In the genomic region with DNA sequence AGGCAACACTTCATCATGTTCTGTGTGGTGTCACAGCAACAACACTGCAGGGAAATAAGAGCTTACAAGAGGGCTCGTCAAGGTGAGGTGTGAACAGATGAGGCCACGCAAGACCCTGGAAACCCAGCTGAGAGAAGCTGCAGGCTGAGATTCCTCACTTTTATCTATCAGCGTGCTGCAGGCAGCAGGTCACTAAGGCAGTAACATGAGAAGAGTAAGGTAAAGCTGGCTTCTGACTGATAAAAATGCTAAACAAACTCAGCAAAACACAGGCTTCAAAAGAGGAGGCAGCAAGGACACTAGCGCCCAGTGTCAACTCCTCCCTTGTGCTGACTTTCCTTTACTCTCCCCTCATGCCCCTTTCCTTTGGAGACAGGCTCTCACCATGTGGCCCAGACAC, we compare ENCODE assay signal across 26 mouse cellular contexts. TPM values are rescaled to one million over a fixed set of nuclear protein-coding genes. Genes with fewer than 3 reads are reported as not detected.
A peak's percentile ranks its signal among the peaks of the same experiment; 100 is the strongest.
DNase-seq lines count a peak whose midpoint lies in the region; ATAC-seq and TF ChIP-seq lines count a peak whose summit lies in the region.
"Had no signal": no experiment of that assay in that cellular context is flagged by ENCODE, and none has a peak within 500 bp of the region (broad histone marks: within the 10 kb centered on the region; RNA-seq: fewer than 3 reads in every experiment).

No protein-coding gene starts in this region.

- 24% methylated on average over 4 of the region's 4 CpGs for WGBS in heart, embryonic 12.5 days
- WGBS in liver, embryonic 16.5 days (ENCODE audit: insufficient replicate concordance) = 23% methylated on average over 4 of the region's 4 CpGs
- WGBS in forebrain, embryonic 11.5 days = 78% methylated on average over 4 of the region's 4 CpGs

- H3K27ac ChIP-seq in heart, embryonic 12.5 days (ENCODE audit: poor library complexity, severe bottlenecking) = peak overlapping the region; percentile 31
- H3K27ac ChIP-seq in liver, embryonic 16.5 days (ENCODE audit: low read length) = no peak overlapping the region
- no peak overlapping the region for H3K27ac ChIP-seq in forebrain, embryonic 11.5 days (ENCODE audit: low read depth, low read length)
- H3K27ac ChIP-seq: forebrain, embryonic 15.5 days; hindbrain, postnatal 0 days; kidney, postnatal 0 days; macrophage; midbrain, embryonic 13.5 days; neural tube, embryonic 13.5 days had no signal

- H3K4me3 ChIP-seq in heart, embryonic 12.5 days = no peak overlapping the region
- peak overlapping the region; percentile 43; the same call in 1 of the 2 replicates for H3K4me3 ChIP-seq in G1E (ENCODE audit: low read depth, low read length)
- H3K4me3 ChIP-seq in liver, embryonic 16.5 days (ENCODE audit: low read depth, low read length) = no peak overlapping the region
- no peak overlapping the region for H3K4me3 ChIP-seq in forebrain, embryonic 11.5 days (ENCODE audit: low read depth, low read length)
- H3K4me3 ChIP-seq: erythroblast, embryonic 14.5 days; forebrain, embryonic 15.5 days; midbrain, embryonic 13.5 days; neural tube, embryonic 13.5 days had no signal

- no peak overlapping the region for H3K9ac ChIP-seq in heart, embryonic 12.5 days
- H3K9ac ChIP-seq in liver, embryonic 16.5 days (ENCODE audit: low read depth, low read length) = no peak overlapping the region
- no peak overlapping the region for H3K9ac ChIP-seq in forebrain, embryonic 11.5 days (ENCODE audit: low read length)
- H3K9ac ChIP-seq: forebrain, embryonic 15.5 days; midbrain, embryonic 13.5 days; neural tube, embryonic 13.5 days had no signal

- no peaks in the 10 kb centered on the region for H3K27me3 ChIP-seq in heart, embryonic 12.5 days (replicated peaks)
- no peaks in the 10 kb centered on the region for H3K27me3 ChIP-seq in G1E (ENCODE audit: insufficient read depth, low read length)
- H3K27me3 ChIP-seq in liver, embryonic 16.5 days (ENCODE audit: control insufficient read depth, insufficient read depth, low read depth, low read length) = no peaks in the 10 kb centered on the region
- no peaks in the 10 kb centered on the region for H3K27me3 ChIP-seq in forebrain, embryonic 11.5 days (ENCODE audit: control insufficient read depth, insufficient read depth, low read length)
- H3K27me3 ChIP-seq: forebrain, embryonic 15.5 days; midbrain, embryonic 13.5 days; neural tube, embryonic 13.5 days had no signal

- H3K9me3 ChIP-seq in heart, embryonic 12.5 days (replicated peaks) = no peaks in the 10 kb centered on the region
- no peaks in the 10 kb centered on the region for H3K9me3 ChIP-seq in G1E (replicated peaks)
- H3K9me3 ChIP-seq in liver, embryonic 16.5 days (replicated peaks; ENCODE audit: control insufficient read depth, low read length) = no peaks in the 10 kb centered on the region
- no peaks in the 10 kb centered on the region for H3K9me3 ChIP-seq in forebrain, embryonic 11.5 days (ENCODE audit: control insufficient read depth, low read length)
- H3K9me3 ChIP-seq: forebrain, embryonic 15.5 days; midbrain, embryonic 13.5 days; neural tube, embryonic 13.5 days had no signal

- H3K36me3 ChIP-seq in heart, embryonic 12.5 days = peaks cover 20% of the 10 kb centered on the region
- H3K36me3 ChIP-seq in G1E (replicated peaks) = peaks cover 73% of the 10 kb centered on the region
- peaks cover 6% of the 10 kb centered on the region for H3K36me3 ChIP-seq in liver, embryonic 16.5 days (ENCODE audit: control insufficient read depth, insufficient read depth)
- no peaks in the 10 kb centered on the region; the same call in none of the 2 replicates for H3K36me3 ChIP-seq in forebrain, embryonic 11.5 days (ENCODE audit: control insufficient read depth, insufficient read depth, low read length)

- DNase-seq in heart, adult 11 months = no peak
- DNase-seq in G1E (ENCODE audit: low spot score) = no peak
- no peak for DNase-seq in forebrain, embryonic 11.5 days (ENCODE audit: low spot score)
- DNase-seq in spleen, postnatal 10 days (ENCODE audit: low spot score in 2 of 2) = no peak
- DNase-seq: adrenal gland, adult 8-10 months; B cell, adult 2 months; cerebellum, adult 8-10 months; gastrocnemius, postnatal 36 days; thymus, postnatal 25 days had no signal

- no peak for TF ChIP-seq CTCF in G1E (IDR thresholded peaks at IDR 0.05; ENCODE audit: low read depth, low read length)

- H3K4me2 ChIP-seq in heart, embryonic 12.5 days = no peak overlapping the region
- H3K4me2 ChIP-seq in liver, embryonic 16.5 days (ENCODE audit: low read depth, low read length) = no peak overlapping the region
- H3K4me2 ChIP-seq in forebrain, embryonic 11.5 days (ENCODE audit: low read depth, low read length, severe bottlenecking) = no peak overlapping the region
- H3K4me2 ChIP-seq: forebrain, embryonic 15.5 days; midbrain, embryonic 13.5 days; neural tube, embryonic 13.5 days had no signal

- ATAC-seq in heart, embryonic 12.5 days (ENCODE audit: insufficient number of reproducible peaks, low FRiP score) = peak; percentile 50; the same call in 1 of the 2 replicates
- ATAC-seq in G1E (ENCODE audit: extremely low read depth, insufficient number of reproducible peaks, low FRiP score, poor library complexity, severe bottlenecking) = peak; percentile 47
- ATAC-seq in erythroid progenitor cell, adult 5-6 weeks (replicated peaks; ENCODE audit: low FRiP score, poor library complexity, severe bottlenecking) = 0 out of 2 replicates have a peak, but pooled peaks have one; percentile 15
- ATAC-seq in liver, embryonic 16.5 days (ENCODE audit: low read depth) = peak; percentile 20; the same call in 1 of the 2 replicates
- no peak for ATAC-seq in forebrain, embryonic 11.5 days (replicated peaks; ENCODE audit: low FRiP score)
- ATAC-seq: forebrain, embryonic 15.5 days; hindbrain, postnatal 0 days; intestine, postnatal 0 days; midbrain, embryonic 13.5 days had no signal

- H3K4me1 ChIP-seq in heart, embryonic 12.5 days (replicated peaks) = peaks cover 58% of the 10 kb centered on the region
- peaks cover 67% of the 10 kb centered on the region for H3K4me1 ChIP-seq in G1E (ENCODE audit: insufficient read depth, low read depth, low read length)
- H3K4me1 ChIP-seq in liver, embryonic 16.5 days (ENCODE audit: control insufficient read depth, low read depth, low read length) = peaks cover 30% of the 10 kb centered on the region
- H3K4me1 ChIP-seq in forebrain, embryonic 11.5 days (replicated peaks; ENCODE audit: control insufficient read depth, insufficient read depth, low read length) = no peaks in the 10 kb centered on the region
- H3K4me1 ChIP-seq: forebrain, embryonic 15.5 days; neural tube, embryonic 13.5 days had no signal

RNA-seq across cellular contexts. Expression of gene Gm20518, which starts 18.5 kb away (rescaled TPM):
- 0.19 and 0.32 TPM in 2 replicates for polyA plus RNA-seq in heart, embryonic 12.5 days (2016; fragmentation: Nextera tagmentation; extraction: Ambion mirVana)
- total RNA-seq in G1E (2014; fragmentation: Nextera tagmentation) = 0.75 and 1.0 TPM in 2 replicates
- 0.52 and 1.0 TPM in 2 replicates for total RNA-seq in G1E (2017)
- polyA plus RNA-seq in G1E (2012) = 0.09 and 0.17 TPM in 2 replicates
- total RNA-seq in erythroid progenitor cell, adult 5-6 weeks (2015; ENCODE audit: low replicate concordance) = 1.8 and 2.1 TPM in 2 replicates
- 1.0 TPM in 1 of 2 replicates, not detected in the other for total RNA-seq in erythroid progenitor cell, adult 5-6 weeks (2017; ENCODE audit: low replicate concordance)
- polyA plus RNA-seq in liver, embryonic 16.5 days (2015; fragmentation: Nextera tagmentation; extraction: Ambion mirVana) = 0.09 TPM in 1 of 2 replicates, not detected in the other
- 0.32 and 0.51 TPM in 2 replicates for polyA plus RNA-seq in forebrain, embryonic 11.5 days (2014; fragmentation: Nextera tagmentation; extraction: Ambion mirVana)
- polyA plus RNA-seq: intestine, postnatal 0 days; macrophage had no signal

RNA-seq across cellular contexts. Expression of gene Tssk1, which starts 21.0 kb away (rescaled TPM):
- 0.04 and 0.05 TPM in 2 replicates for polyA plus RNA-seq in heart, embryonic 12.5 days (2016; fragmentation: Nextera tagmentation; extraction: Ambion mirVana)
- total RNA-seq in G1E (2014; fragmentation: Nextera tagmentation) (not detected in 2 replicates), G1E (2017) (0.16 TPM in 1 of 2 replicates, not detected in the other)
- not detected in 2 replicates for polyA plus RNA-seq in G1E (2012)
- total RNA-seq in erythroid progenitor cell, adult 5-6 weeks (2015; ENCODE audit: low replicate concordance) = not detected in 2 replicates
- total RNA-seq in erythroid progenitor cell, adult 5-6 weeks (2017; ENCODE audit: low replicate concordance) = not detected in 2 replicates
- not detected in 2 replicates for polyA plus RNA-seq in liver, embryonic 16.5 days (2015; fragmentation: Nextera tagmentation; extraction: Ambion mirVana)
- polyA plus RNA-seq in forebrain, embryonic 11.5 days (2014; fragmentation: Nextera tagmentation; extraction: Ambion mirVana) = not detected in 2 replicates
- total RNA-seq: hindbrain, postnatal 0 days; layer of hippocampus, adult 18-20 months had no signal
- polyA plus RNA-seq: erythroblast, embryonic 14.5 days; lung, embryonic 16.5 days; macrophage had no signal

RNA-seq across cellular contexts. Expression of gene Dgcr2, which starts 25.4 kb away (rescaled TPM):
- polyA plus RNA-seq in heart, embryonic 12.5 days (2016; fragmentation: Nextera tagmentation; extraction: Ambion mirVana) = 54.5 and 56.8 TPM in 2 replicates
- total RNA-seq in G1E (2014; fragmentation: Nextera tagmentation) (20.5 and 23.2 TPM in 2 replicates), G1E (2017) (25.5 and 32.2 TPM in 2 replicates)
- polyA plus RNA-seq in G1E (2012) = 16.5 and 27.8 TPM in 2 replicates
- total RNA-seq in erythroid progenitor cell, adult 5-6 weeks (2015; ENCODE audit: low replicate concordance) = 21.4 and 38.9 TPM in 2 replicates
- 41.7 and 42.7 TPM in 2 replicates for total RNA-seq in erythroid progenitor cell, adult 5-6 weeks (2017; ENCODE audit: low replicate concordance)
- 19.8 and 21.3 TPM in 2 replicates for polyA plus RNA-seq in liver, embryonic 16.5 days (2015; fragmentation: Nextera tagmentation; extraction: Ambion mirVana)
- polyA plus RNA-seq in forebrain, embryonic 11.5 days (2014; fragmentation: Nextera tagmentation; extraction: Ambion mirVana) = 112 TPM in 2 replicates

RNA-seq across cellular contexts. Expression of gene Tssk2, which starts 25.4 kb away (rescaled TPM):
- polyA plus RNA-seq in heart, embryonic 12.5 days (2016; fragmentation: Nextera tagmentation; extraction: Ambion mirVana) = not detected in 2 replicates
- total RNA-seq in G1E (2014; fragmentation: Nextera tagmentation) (not detected in 2 replicates), G1E (2017) (0.23 TPM in 1 of 2 replicates, not detected in the other)
- not detected in 2 replicates for polyA plus RNA-seq in G1E (2012)
- not detected in 2 replicates for total RNA-seq in erythroid progenitor cell, adult 5-6 weeks (2015; ENCODE audit: low replicate concordance)
- total RNA-seq in erythroid progenitor cell, adult 5-6 weeks (2017; ENCODE audit: low replicate concordance) = not detected in 2 replicates
- not detected in 2 replicates for polyA plus RNA-seq in liver, embryonic 16.5 days (2015; fragmentation: Nextera tagmentation; extraction: Ambion mirVana)
- 0.52 TPM in 1 of 2 replicates, not detected in the other for polyA plus RNA-seq in forebrain, embryonic 11.5 days (2014; fragmentation: Nextera tagmentation; extraction: Ambion mirVana)
- total RNA-seq: adrenal gland, adult 8-10 months; gastrocnemius, postnatal 36 days; hindbrain, postnatal 0 days; layer of hippocampus, adult 18-20 months; layer of hippocampus, postnatal 25 days; left cerebral cortex, postnatal 14 days had no signal
- polyA plus RNA-seq: erythroblast, embryonic 14.5 days; forebrain, embryonic 15.5 days; heart, embryonic 16.5 days; hindbrain, postnatal 0 days; intestine, postnatal 0 days; kidney, postnatal 0 days; lung, embryonic 16.5 days; macrophage; neural tube, embryonic 13.5 days; small intestine, adult 2 months had no signal

RNA-seq across cellular contexts. Expression of gene Car15, which starts 34.8 kb away (rescaled TPM):
- 1.5 and 1.7 TPM in 2 replicates for polyA plus RNA-seq in heart, embryonic 12.5 days (2016; fragmentation: Nextera tagmentation; extraction: Ambion mirVana)
- total RNA-seq in G1E (2014; fragmentation: Nextera tagmentation) = 2.3 and 2.4 TPM in 2 replicates
- 2.3 and 3.3 TPM in 2 replicates for total RNA-seq in G1E (2017)
- polyA plus RNA-seq in G1E (2012) = 0.13 and 0.89 TPM in 2 replicates
- 7.1 and 9.7 TPM in 2 replicates for total RNA-seq in erythroid progenitor cell, adult 5-6 weeks (2015; ENCODE audit: low replicate concordance)
- 4.6 and 9.5 TPM in 2 replicates for total RNA-seq in erythroid progenitor cell, adult 5-6 weeks (2017; ENCODE audit: low replicate concordance)
- polyA plus RNA-seq in liver, embryonic 16.5 days (2015; fragmentation: Nextera tagmentation; extraction: Ambion mirVana) = 0.58 and 0.88 TPM in 2 replicates
- 4.3 and 4.6 TPM in 2 replicates for polyA plus RNA-seq in forebrain, embryonic 11.5 days (2014; fragmentation: Nextera tagmentation; extraction: Ambion mirVana)
